Mouse (Mus musculus) heart, postnatal 0 days (tissue): ENCODE results near the gene Ptprj. TPM values are rescaled to one million over a fixed set of nuclear protein-coding genes. Genes with fewer than 3 reads are reported as not detected.

ENCODE experiments used
- ATAC-seq: fragments of 200-750 bp; cut with Nextera tagmentation; 2 replicates; pipeline ENCODE4 v1.8.0; 2017; ENCODE audit warnings: low read depth, moderate number of reproducible peaks, moderate library complexity; ENCODE audit not compliant: insufficient read depth
- DNase-seq: peaks from one replicate; pipeline ENCODE4 v3.0.0-alpha.2; 2016; ENCODE audit warnings: low spot score
- H3K27ac ChIP-seq: fragments of 300-500 bp; sonication (generic); 2 replicates; pipeline ENCODE4 v1.5.1; 2014; ENCODE audit warnings: low read depth, mild to moderate bottlenecking
- H3K27me3 ChIP-seq: fragments of 300-500 bp; sonication (generic); 2 replicates; pipeline ENCODE4 v1.6.1; 2014; ENCODE audit warnings: low read length, mixed read lengths; ENCODE audit not compliant: control insufficient read depth, insufficient read depth
- H3K36me3 ChIP-seq: fragments of 300-500 bp; sonication (generic); replicated peaks from 2 replicates; pipeline ENCODE4 v1.6.1; 2014; ENCODE audit warnings: low read length, mixed read lengths; ENCODE audit not compliant: control insufficient read depth, insufficient read depth
- H3K4me1 ChIP-seq: fragments of 300-500 bp; sonication (generic); 2 replicates; pipeline ENCODE4 v1.6.1; 2014; ENCODE audit warnings: antibody characterized with exemption; ENCODE audit not compliant: control insufficient read depth, insufficient read depth
- H3K4me2 ChIP-seq: fragments of 300-500 bp; sonication (generic); 2 replicates; pipeline ENCODE4 v1.6.1; 2014; ENCODE audit warnings: low read depth, mild to moderate bottlenecking, low read length, moderate library complexity
- H3K4me3 ChIP-seq: fragments of 300-500 bp; sonication (generic); 2 replicates; pipeline ENCODE4 v1.5.1; 2014; ENCODE audit warnings: low read depth, low read length
- H3K9ac ChIP-seq: fragments of 300-500 bp; sonication (generic); replicated peaks from 2 replicates; pipeline ENCODE4 v1.6.1; 2014; ENCODE audit warnings: low read depth, low read length, mixed read lengths
- H3K9me3 ChIP-seq: fragments of 300-500 bp; sonication (generic); replicated peaks from 2 replicates; pipeline ENCODE4 v1.6.1; 2016; ENCODE audit warnings: low read length; ENCODE audit not compliant: control insufficient read depth
- CTCF ChIP-seq: IDR thresholded peaks from 2 replicates; pipeline ENCODE4 v1.5.1; 2016; ENCODE audit warnings: antibody characterized with exemption, control low read depth, low read depth
- EP300 ChIP-seq: IDR thresholded peaks from 2 replicates; pipeline ENCODE4 v1.6.1; 2016; ENCODE audit warnings: antibody characterized with exemption, low read depth
- WGBS: fragments of 180-500 bp; shearing (Covaris S2); extraction: QIAGEN DNeasy Blood & Tissue Kit; methylation state at CpG from one replicate; pipeline ENCODE4 v1.1.7; 2014; 5-methylcytosine and 5-hydroxymethylcytosine counted together
- polyA plus RNA-seq: library from polyadenylated mRNA; unstranded; fragments of >200 nt; fragmentation: Nextera tagmentation; extraction: Ambion mirVana; gene quantifications from 2 replicates; pipeline ENCODE4 v1.2.1, GENCODE M21; 2015
- total RNA-seq: library from RNA; depleted of rRNA; stranded (reverse); fragments of >200 nt; gene quantifications from 2 replicates; pipeline ENCODE4 v1.2.3, GENCODE M21; 2014; ENCODE audit warnings: low replicate concordance

Ptprj gene
- total and polyA plus RNA-seq, 2 experiments from 2014 or later = 0.56 to 6.8 TPM

GRCm38 (mm10) chr2:90562126-90562670 lies 18.2 kb downstream of the Ptprj start:
- no peaks in the 10 kb centered on the region for H3K9me3 ChIP-seq
- H3K36me3 ChIP-seq = no peaks in the 10 kb centered on the region
- no peak overlapping the region for H3K4me2 ChIP-seq
- WGBS = 60% methylated on average over 8 of the region's 8 CpGs
- no peak overlapping the region for H3K4me3 ChIP-seq
- no peaks in the 10 kb centered on the region for H3K27me3 ChIP-seq
- ATAC-seq (no peak), DNase-seq (no peak)
- no peak for TF ChIP-seq CTCF
- no peak for TF ChIP-seq EP300
- no peak overlapping the region for H3K9ac ChIP-seq
- no peak overlapping the region for H3K27ac ChIP-seq
- peaks cover 13% of the 10 kb centered on the region for H3K4me1 ChIP-seq

- Histone ChIP-seq H3K36me3 (no peaks in the 10 kb centered on the region), H3K4me3 (no peak overlapping the region), H3K27me3 (no peaks in the 10 kb centered on the region), H3K4me2 (no peak overlapping the region), H3K9me3 (no peaks in the 10 kb centered on the region), H3K27ac (no peak overlapping the region), H3K4me1 (no peaks in the 10 kb centered on the region), H3K9ac (no peak overlapping the region)
- 39% methylated on average over 6 of the region's 6 CpGs for WGBS
- TF ChIP-seq CTCF (no peak), EP300 (no peak)
- ATAC-seq (no peak), DNase-seq (no peak)
Measured at GRCm38 (mm10) chr2:90560197-90560843, 20.1 kb downstream of the Ptprj start.

GRCm38 (mm10) chr2:90559688-90560196 lies 20.7 kb downstream of the Ptprj start:
- ATAC-seq (no peak), DNase-seq (no peak)
- Histone ChIP-seq H3K4me1 (no peaks in the 10 kb centered on the region), H3K4me3 (no peak overlapping the region), H3K9me3 (no peaks in the 10 kb centered on the region), H3K4me2 (no peak overlapping the region), H3K27ac (no peak overlapping the region), H3K9ac (no peak overlapping the region), H3K27me3 (no peaks in the 10 kb centered on the region), H3K36me3 (no peaks in the 10 kb centered on the region)
- 60% methylated on average over 12 of the region's 12 CpGs for WGBS
- TF ChIP-seq EP300 = no peak
- no peak for TF ChIP-seq CTCF

GRCm38 (mm10) chr2:90559015-90559687 lies 21.3 kb downstream of the Ptprj start:
- ATAC-seq = no peak
- no peak for DNase-seq
- Histone ChIP-seq H3K4me3 (no peak overlapping the region), H3K4me1 (no peaks in the 10 kb centered on the region), H3K4me2 (no peak overlapping the region), H3K27ac (no peak overlapping the region), H3K27me3 (no peaks in the 10 kb centered on the region), H3K36me3 (no peaks in the 10 kb centered on the region), H3K9ac (no peak overlapping the region), H3K9me3 (no peaks in the 10 kb centered on the region)
- no peak for TF ChIP-seq EP300
- 68% methylated on average over 2 of the region's 2 CpGs for WGBS

- H3K27me3 ChIP-seq = no peaks in the 10 kb centered on the region
- 0 out of 2 replicates have a peak, but pooled peaks cover 5% of the 10 kb centered on the region for H3K4me1 ChIP-seq
- H3K36me3 ChIP-seq = no peaks in the 10 kb centered on the region
- no peak overlapping the region for H3K4me2 ChIP-seq
- H3K27ac ChIP-seq = no peak overlapping the region
- no peak overlapping the region for H3K4me3 ChIP-seq
- 87% methylated on average over 11 of the region's 11 CpGs for WGBS
- ATAC-seq (no peak), DNase-seq (no peak)
- no peak overlapping the region for H3K9ac ChIP-seq
- no peaks in the 10 kb centered on the region for H3K9me3 ChIP-seq
- TF ChIP-seq EP300 (no peak), CTCF (no peak)
Measured at GRCm38 (mm10) chr2:90558361-90558760, 22.1 kb downstream of the Ptprj start.
